Mouse (Mus musculus): Measurements from ENCODE around the gene Pipox.

DNA sequence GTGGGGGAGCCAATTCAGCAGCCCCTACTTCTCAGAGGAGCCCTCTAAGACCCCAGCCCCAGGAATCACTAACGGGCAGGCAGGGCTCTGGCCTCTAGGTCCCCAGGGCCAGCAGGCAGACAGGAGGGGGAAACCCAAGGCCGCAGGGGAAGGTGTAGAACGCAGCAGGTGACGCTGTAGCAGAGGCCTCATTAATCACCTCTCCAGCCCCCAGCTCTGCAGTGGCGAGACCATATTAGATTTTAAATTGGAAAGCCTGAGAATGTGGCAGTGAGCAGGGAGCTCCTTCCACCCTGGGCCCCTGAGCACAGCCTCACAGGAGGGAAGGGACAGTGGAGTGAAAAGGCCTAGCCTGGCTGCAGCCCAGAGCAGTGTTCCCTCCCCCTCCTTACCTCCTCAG is 48.3 kb upstream of the Pipox start:
- TF ChIP-seq EP300 (IDR thresholded peaks at IDR 0.05; ENCODE audit: low read depth) (no peak), CTCF (IDR thresholded peaks at IDR 0.05; ENCODE audit: low read depth) (no peak)
